13 mouse cellular contexts compared by ENCODE assay signal in the genomic region with DNA sequence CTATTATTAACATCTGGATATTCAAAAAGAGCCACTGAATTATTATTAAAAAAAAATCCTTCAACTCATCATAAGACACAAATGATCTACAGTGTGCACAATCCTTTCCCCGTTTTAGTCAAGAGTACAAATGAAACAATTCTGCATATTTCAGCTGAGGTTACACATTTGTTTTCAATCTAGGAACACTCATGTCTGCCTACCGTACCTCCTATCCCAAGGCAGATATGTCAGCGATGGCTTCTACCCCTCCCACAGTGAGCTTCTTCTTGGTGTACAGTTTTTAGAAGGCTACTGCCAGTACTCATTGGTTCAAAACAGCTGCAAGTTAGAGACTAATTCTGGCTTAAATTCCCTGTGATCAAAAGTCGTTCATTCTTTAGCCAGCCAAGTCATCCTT.
DNase-seq lines count a peak whose midpoint lies in the region; ATAC-seq and TF ChIP-seq lines count a peak whose summit lies in the region.
"Had no signal": no experiment of that assay in that cellular context is flagged by ENCODE, and none has a peak within 500 bp of the region (broad histone marks: within the 10 kb centered on the region; RNA-seq: fewer than 3 reads in every experiment).

No protein-coding gene starts in this region.

- no peak overlapping the region for H3K4me2 ChIP-seq in heart, postnatal 0 days (ENCODE audit: low read depth, low read length)
- H3K4me2 ChIP-seq in heart, embryonic 12.5 days: no peak overlapping the region
- H3K4me2 ChIP-seq in liver, postnatal 0 days (ENCODE audit: low read depth, low read length): no peak overlapping the region
- H3K4me2 ChIP-seq in intestine, embryonic 16.5 days (ENCODE audit: low read depth, low read length): no peak overlapping the region
- H3K4me2 ChIP-seq: forebrain, embryonic 15.5 days; hindbrain, embryonic 15.5 days; liver, embryonic 13.5 days; midbrain, embryonic 15.5 days had no signal

- TF ChIP-seq EP300 in heart, postnatal 0 days (IDR thresholded peaks at IDR 0.05; ENCODE audit: low read depth): no peak
- TF ChIP-seq EP300 in liver, postnatal 0 days (IDR thresholded peaks at IDR 0.05; ENCODE audit: low read depth): no peak

- peak overlapping the region; percentile 44 for H3K27ac ChIP-seq in heart, postnatal 0 days (ENCODE audit: low read depth)
- no peak overlapping the region for H3K27ac ChIP-seq in heart, embryonic 12.5 days (ENCODE audit: poor library complexity, severe bottlenecking)
- peak overlapping the region; percentile 35; the same call in 1 of the 2 replicates for H3K27ac ChIP-seq in liver, postnatal 0 days (ENCODE audit: low read depth)
- 0 out of 2 replicates have a peak overlapping the region, but pooled peaks have one; percentile 57 for H3K27ac ChIP-seq in embryonic facial prominence, embryonic 10.5 days (replicated peaks)
- H3K27ac ChIP-seq in intestine, embryonic 16.5 days (ENCODE audit: low read length): peak overlapping the region; percentile 69
- H3K27ac ChIP-seq: forebrain, embryonic 15.5 days; hindbrain, embryonic 15.5 days; liver, embryonic 13.5 days; midbrain, embryonic 15.5 days had no signal

- 55% methylated on average over 4 of the region's 4 CpGs for WGBS in heart, postnatal 0 days
- WGBS in heart, embryonic 12.5 days: 74% methylated on average over 4 of the region's 4 CpGs
- 62% methylated on average over 4 of the region's 4 CpGs for WGBS in liver, postnatal 0 days (ENCODE audit: insufficient replicate concordance)
- 63% methylated on average over 4 of the region's 4 CpGs for WGBS in embryonic facial prominence, embryonic 10.5 days
- WGBS in intestine, embryonic 16.5 days: 51% methylated on average over 4 of the region's 4 CpGs

- no peaks in the 10 kb centered on the region for H3K4me1 ChIP-seq in heart, postnatal 0 days (ENCODE audit: control insufficient read depth, insufficient read depth)
- peaks cover 10% of the 10 kb centered on the region for H3K4me1 ChIP-seq in heart, embryonic 12.5 days (replicated peaks)
- no peaks in the 10 kb centered on the region for H3K4me1 ChIP-seq in liver, postnatal 0 days (ENCODE audit: insufficient read depth)
- peaks cover 16% of the 10 kb centered on the region for H3K4me1 ChIP-seq in embryonic facial prominence, embryonic 10.5 days
- peaks cover 4% of the 10 kb centered on the region; the same call in 1 of the 2 replicates for H3K4me1 ChIP-seq in intestine, embryonic 16.5 days (ENCODE audit: control insufficient read depth, insufficient read depth, low read length)
- H3K4me1 ChIP-seq: hindbrain, embryonic 15.5 days; liver, embryonic 13.5 days; midbrain, embryonic 15.5 days had no signal

- no peak for ATAC-seq in heart, postnatal 0 days (ENCODE audit: insufficient read depth, low read depth)
- no peak for ATAC-seq in heart, embryonic 12.5 days (ENCODE audit: insufficient number of reproducible peaks, low FRiP score)
- ATAC-seq in liver, postnatal 0 days: no peak
- ATAC-seq in intestine, embryonic 16.5 days: no peak
- ATAC-seq: forebrain, embryonic 15.5 days; midbrain, embryonic 15.5 days had no signal

- no peaks in the 10 kb centered on the region for H3K36me3 ChIP-seq in heart, postnatal 0 days (replicated peaks; ENCODE audit: control insufficient read depth, insufficient read depth, low read length)
- H3K36me3 ChIP-seq in heart, embryonic 12.5 days: no peaks in the 10 kb centered on the region
- no peaks in the 10 kb centered on the region for H3K36me3 ChIP-seq in liver, postnatal 0 days (replicated peaks; ENCODE audit: insufficient read depth, low read length)
- H3K36me3 ChIP-seq in embryonic facial prominence, embryonic 10.5 days (replicated peaks): no peaks in the 10 kb centered on the region
- H3K36me3 ChIP-seq in intestine, embryonic 16.5 days (ENCODE audit: control insufficient read depth, insufficient read depth, low read length): no peaks in the 10 kb centered on the region
- H3K36me3 ChIP-seq: forebrain, embryonic 15.5 days; hindbrain, embryonic 15.5 days; liver, embryonic 13.5 days; midbrain, embryonic 15.5 days had no signal

- no peak overlapping the region for H3K9ac ChIP-seq in heart, postnatal 0 days (replicated peaks; ENCODE audit: low read depth, low read length)
- H3K9ac ChIP-seq in heart, embryonic 12.5 days: no peak overlapping the region
- no peak overlapping the region for H3K9ac ChIP-seq in liver, postnatal 0 days (replicated peaks)
- no peak overlapping the region for H3K9ac ChIP-seq in intestine, embryonic 16.5 days (ENCODE audit: low read depth, low read length)
- H3K9ac ChIP-seq: forebrain, embryonic 15.5 days; hindbrain, embryonic 15.5 days; liver, embryonic 13.5 days; midbrain, embryonic 15.5 days had no signal

- no peaks in the 10 kb centered on the region for H3K9me3 ChIP-seq in heart, postnatal 0 days (replicated peaks; ENCODE audit: control insufficient read depth, low read length)
- no peaks in the 10 kb centered on the region for H3K9me3 ChIP-seq in heart, embryonic 12.5 days (replicated peaks)
- no peaks in the 10 kb centered on the region for H3K9me3 ChIP-seq in liver, postnatal 0 days (ENCODE audit: low read length)
- no peaks in the 10 kb centered on the region for H3K9me3 ChIP-seq in embryonic facial prominence, embryonic 10.5 days
- H3K9me3 ChIP-seq in intestine, embryonic 16.5 days (ENCODE audit: control insufficient read depth, low read length): no peaks in the 10 kb centered on the region
- H3K9me3 ChIP-seq: forebrain, embryonic 15.5 days; hindbrain, embryonic 15.5 days; liver, embryonic 13.5 days; midbrain, embryonic 15.5 days had no signal

- no peak overlapping the region for H3K4me3 ChIP-seq in heart, postnatal 0 days (ENCODE audit: low read depth, low read length)
- no peak overlapping the region for H3K4me3 ChIP-seq in heart, embryonic 12.5 days
- no peak overlapping the region for H3K4me3 ChIP-seq in liver, postnatal 0 days (ENCODE audit: low read depth, low read length)
- H3K4me3 ChIP-seq in embryonic facial prominence, embryonic 10.5 days: no peak overlapping the region
- H3K4me3 ChIP-seq in intestine, embryonic 16.5 days (ENCODE audit: low read length): no peak overlapping the region
- H3K4me3 ChIP-seq: forebrain, embryonic 15.5 days; hindbrain, embryonic 15.5 days; liver, embryonic 13.5 days; midbrain, embryonic 15.5 days had no signal

- TF ChIP-seq CTCF in heart, postnatal 0 days (IDR thresholded peaks at IDR 0.05; ENCODE audit: low read depth): no peak
- no peak for TF ChIP-seq CTCF in liver, postnatal 0 days (IDR thresholded peaks at IDR 0.05; ENCODE audit: low read depth)

- no peak for DNase-seq in heart, postnatal 0 days (ENCODE audit: low spot score)
- no peak for DNase-seq in liver, postnatal 0 days
- DNase-seq in liver: no peak
- DNase-seq in embryonic facial prominence, embryonic 10.5 days (ENCODE audit: low spot score): no peak
- no peak for DNase-seq in spleen, postnatal 4 days (ENCODE audit: low spot score in 2 of 2)
- DNase-seq: cerebellum, adult 18-20 months; liver, embryonic 13.5 days; thymus, adult 18-20 months had no signal

- H3K27me3 ChIP-seq in heart, postnatal 0 days (ENCODE audit: control insufficient read depth, insufficient read depth, low read length): no peaks in the 10 kb centered on the region
- no peaks in the 10 kb centered on the region for H3K27me3 ChIP-seq in heart, embryonic 12.5 days (replicated peaks)
- no peaks in the 10 kb centered on the region for H3K27me3 ChIP-seq in liver, postnatal 0 days (ENCODE audit: insufficient read depth, low read length)
- H3K27me3 ChIP-seq in embryonic facial prominence, embryonic 10.5 days (replicated peaks; ENCODE audit: low read depth, poor library complexity, severe bottlenecking): no peaks in the 10 kb centered on the region
- H3K27me3 ChIP-seq in intestine, embryonic 16.5 days (replicated peaks; ENCODE audit: control insufficient read depth, insufficient read depth, low read length): no peaks in the 10 kb centered on the region
- H3K27me3 ChIP-seq: forebrain, embryonic 15.5 days; hindbrain, embryonic 15.5 days; liver, embryonic 13.5 days; midbrain, embryonic 15.5 days had no signal
